Mouse (Mus musculus) thymus, postnatal 25 days (tissue): ENCODE data around the gene Olfml2a.

ENCODE experiments used
- DNase-seq: peaks from one replicate; pipeline ENCODE4 v3.0.0; 2022

Gene Olfml2a

GRCm38 (mm10) chr2:38931851-38932667, at the start of gene Olfml2a:
TSS of gene Olfml2a (plus strand) at chr2:38931978.
- peak; percentile 79 for DNase-seq

- no peak for DNase-seq
These were observed 28.9 kb upstream of the Olfml2a start for GRCm38 (mm10) chr2:38902866-38903265.

- DNase-seq, result no peak
These were observed 27.5 kb upstream of the Olfml2a start for GRCm38 (mm10) chr2:38904290-38904689.

- DNase-seq, result no peak
These were observed 25.7 kb upstream of the Olfml2a start for GRCm38 (mm10) chr2:38906097-38906496.

DNA sequence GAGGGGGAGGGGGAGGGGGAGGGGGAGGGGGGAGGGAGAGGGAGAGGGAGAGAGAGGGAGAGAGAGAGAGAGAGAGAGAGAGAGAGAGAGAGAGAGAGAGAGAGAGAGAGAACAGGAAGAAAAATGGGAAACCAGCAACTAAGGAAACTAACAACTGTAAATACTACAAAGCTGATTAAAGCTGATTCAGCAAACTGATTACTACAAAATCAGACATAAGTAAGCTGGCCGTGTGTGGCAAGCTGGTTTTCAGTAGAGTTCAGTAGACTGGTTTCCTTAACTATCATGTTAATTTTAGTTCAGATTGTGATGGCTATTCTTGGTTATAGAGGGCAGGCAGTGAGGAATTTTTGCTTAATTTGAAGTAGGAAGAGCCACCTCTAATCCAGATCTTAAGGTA, 23.2 kb upstream of the Olfml2a start:
- DNase-seq, result no peak

- DNase-seq, result no peak
These were observed 17.3 kb upstream of the Olfml2a start for GRCm38 (mm10) chr2:38914517-38914916.

- no peak for DNase-seq
These were observed 16.8 kb upstream of the Olfml2a start for GRCm38 (mm10) chr2:38914965-38915364.

DNA sequence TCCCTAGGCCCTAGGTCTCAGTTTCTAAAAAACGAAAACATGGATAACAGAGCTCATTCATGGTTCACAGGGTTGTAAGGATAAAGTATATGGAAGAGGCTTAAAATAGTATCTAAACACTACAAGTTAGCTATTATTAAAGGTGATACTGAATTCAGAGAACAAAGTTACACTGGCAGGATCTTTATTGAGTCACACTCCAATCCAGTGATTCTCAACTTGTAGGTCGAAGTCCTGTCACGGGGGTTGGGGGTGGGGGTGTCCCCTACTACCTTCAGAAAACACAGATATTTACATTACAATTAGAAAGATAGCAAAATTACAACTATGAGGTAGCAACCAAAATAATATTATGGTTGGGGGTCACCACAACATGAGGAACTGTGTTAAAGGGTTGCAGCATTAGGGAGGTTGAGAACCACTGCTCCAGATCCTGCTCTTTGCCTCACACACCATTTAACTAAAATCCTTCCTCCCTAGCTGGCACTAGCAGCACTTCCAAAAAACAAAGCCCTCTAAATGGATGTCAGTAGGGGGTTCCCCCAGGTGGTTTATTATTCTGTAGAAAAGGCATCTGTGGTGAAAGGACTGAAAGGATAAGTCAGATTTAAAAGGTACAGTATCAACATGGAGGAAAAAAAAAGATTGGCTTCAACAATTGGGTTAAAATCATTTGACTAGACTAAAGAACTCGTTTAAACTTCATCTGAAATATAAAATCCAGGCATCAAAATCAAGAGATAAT, 14.7 kb upstream of the Olfml2a start:
- no peak for DNase-seq

DNA sequence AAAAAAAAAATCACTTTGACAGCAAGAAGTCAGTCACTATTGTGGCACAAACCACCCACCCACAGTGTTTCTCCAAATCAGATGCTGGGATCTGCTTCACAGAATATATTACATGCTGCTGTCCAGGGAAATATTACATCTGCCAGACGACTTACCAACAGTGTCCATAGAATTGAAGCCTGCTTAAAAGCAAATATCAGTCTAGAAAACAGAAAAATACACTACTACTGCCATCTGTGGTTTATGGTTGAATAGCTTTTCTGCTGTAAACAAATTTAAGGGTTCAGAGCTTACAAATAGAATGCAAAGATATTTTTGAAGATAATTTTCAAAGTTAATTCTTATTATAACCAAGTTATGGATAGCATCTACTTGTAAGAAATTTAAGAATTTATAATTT, 10.4 kb upstream of the Olfml2a start:
- no peak for DNase-seq

- no peak for DNase-seq
These were observed 8.3 kb upstream of the Olfml2a start for GRCm38 (mm10) chr2:38923471-38923870.

DNA sequence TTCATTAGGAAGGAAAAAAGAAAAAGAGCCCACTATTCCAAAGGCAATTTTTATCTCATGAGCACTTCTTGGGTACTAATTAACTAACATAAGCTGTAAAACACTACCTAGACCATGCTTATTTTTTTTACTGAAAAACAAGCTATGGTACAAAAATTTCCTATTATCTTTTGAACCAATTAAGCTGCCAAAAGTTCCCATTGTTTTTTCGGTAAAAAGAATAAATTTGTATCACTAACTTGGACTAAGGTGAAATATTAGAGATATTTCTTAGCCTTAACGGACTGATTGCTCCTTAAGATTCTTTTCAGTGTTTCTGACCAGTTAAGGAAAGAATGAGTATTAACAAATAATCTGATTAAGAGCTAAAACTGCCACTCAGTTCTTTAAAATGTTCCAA, 7.9 kb upstream of the Olfml2a start:
- DNase-seq, result no peak

GRCm38 (mm10) chr2:38924571-38924970, 7.2 kb upstream of the Olfml2a start:
- DNase-seq, result no peak

DNA sequence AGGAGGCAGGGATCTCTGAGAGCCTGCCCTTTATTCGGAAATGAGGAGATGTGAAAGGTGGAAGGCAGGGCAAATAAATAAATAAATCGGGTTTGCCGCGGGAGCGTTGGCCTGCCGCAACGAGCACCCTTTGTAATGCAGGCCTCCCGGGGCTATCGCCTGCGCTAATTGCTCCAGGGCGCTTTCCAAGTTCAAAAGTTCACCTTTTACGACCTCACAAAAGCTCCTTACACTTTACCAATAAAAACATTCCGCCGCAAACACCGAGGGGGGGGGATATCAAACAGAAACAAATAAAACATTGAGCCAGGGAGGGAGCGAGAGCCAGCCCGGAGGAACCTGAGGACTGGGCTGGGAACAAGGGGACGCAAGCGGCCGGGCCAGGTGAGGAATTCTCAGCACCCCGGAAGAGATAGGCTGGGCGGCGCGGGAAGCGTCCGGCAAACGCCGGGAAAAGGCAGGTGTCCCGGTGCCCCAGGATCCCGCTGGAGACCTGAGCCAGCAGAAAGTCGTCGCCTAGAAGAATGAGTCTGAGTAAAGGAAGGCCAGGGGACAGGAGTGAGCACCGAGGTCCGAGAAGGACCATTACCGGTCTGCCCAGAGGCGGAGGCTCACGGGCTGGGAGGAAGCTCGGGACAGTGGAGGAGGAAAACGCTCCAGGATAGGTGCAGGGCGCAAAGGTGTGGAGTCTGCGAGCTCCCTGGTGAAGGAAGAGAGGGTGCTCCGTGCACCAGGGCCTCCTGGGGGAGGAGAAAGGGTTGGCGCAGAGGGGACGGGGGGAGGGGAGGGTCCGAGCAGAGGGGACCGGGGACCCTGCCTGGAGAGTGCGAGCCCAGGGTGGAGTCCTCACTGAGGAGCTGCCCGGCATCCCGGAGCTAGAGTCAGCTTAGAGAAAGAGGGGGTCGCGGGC, 6.4 kb upstream of the Olfml2a start:
- no peak for DNase-seq

DNA sequence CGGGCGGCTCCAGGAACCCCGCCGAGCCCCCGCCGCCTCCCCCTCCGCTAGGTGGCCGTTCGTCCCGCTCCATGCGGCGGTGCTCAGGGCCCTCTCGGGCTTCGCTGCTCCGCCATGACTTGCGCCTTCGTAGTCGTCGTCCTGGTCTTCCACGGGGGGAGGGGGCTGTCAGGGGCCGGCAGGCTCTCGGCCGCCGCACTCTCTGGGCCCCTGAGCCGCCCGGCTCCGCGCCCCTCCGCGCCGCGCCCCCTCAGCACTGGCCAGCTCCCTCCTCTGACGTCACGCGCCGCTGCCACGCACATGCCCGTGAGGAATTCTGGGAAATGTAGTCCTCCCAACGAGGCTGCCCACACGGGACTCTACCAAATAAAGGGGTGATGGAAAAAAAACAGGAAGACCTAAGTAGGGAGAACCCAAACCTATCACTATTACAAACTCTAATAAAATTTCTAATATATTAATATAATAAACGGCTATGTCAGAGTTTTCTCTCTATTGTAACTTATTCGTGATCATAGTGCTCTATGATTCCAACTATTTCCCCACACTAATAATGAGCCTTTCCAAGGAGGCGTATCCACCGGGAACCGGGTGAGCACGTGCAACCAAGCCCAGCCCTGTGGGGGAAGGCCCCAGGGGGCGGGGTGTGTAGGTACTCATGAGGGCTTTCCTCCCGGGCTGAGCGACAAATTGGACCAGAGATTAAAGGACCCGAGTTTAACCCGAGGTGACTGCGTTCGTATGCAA, 5.5 kb upstream of the Olfml2a start:
- DNase-seq, result peak; percentile 94

GRCm38 (mm10) chr2:38927115-38927979, 4.4 kb upstream of the Olfml2a start, which contains the start of gene Nr6a1:
TSS of gene Nr6a1 (minus strand) at chr2:38927688.
- peak; percentile 62 for DNase-seq

GRCm38 (mm10) chr2:38930269-38930668, 1.5 kb upstream of the Olfml2a start:
- no peak for DNase-seq

- no peak for DNase-seq
These were observed 2.2 kb downstream of the Olfml2a start for GRCm38 (mm10) chr2:38933931-38934330.

DNA sequence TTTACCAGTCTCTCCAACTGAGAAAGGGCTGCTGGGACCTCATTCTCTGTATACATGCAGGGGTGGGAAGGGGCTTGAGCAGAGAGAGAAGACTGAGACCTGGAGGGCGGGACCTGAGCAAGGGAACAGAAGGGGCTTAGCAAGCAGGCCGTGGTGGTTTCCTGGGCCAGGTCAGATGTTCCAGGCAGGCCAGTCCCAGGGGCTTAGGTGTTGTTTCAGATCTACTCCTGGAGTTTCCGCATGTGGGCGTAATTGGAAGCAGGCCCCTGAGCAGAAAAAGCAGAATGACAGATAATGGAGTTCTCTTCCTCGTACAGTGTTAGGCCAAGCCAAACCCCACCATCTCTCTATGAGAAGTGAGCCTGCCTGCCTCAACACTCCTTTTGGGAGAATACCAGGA, 3.2 kb downstream of the Olfml2a start:
- DNase-seq, result no peak

- DNase-seq, result no peak
These were observed 5.1 kb downstream of the Olfml2a start for GRCm38 (mm10) chr2:38936721-38937378.

- no peak for DNase-seq
These were observed 5.6 kb downstream of the Olfml2a start for GRCm38 (mm10) chr2:38937396-38937795.

DNA sequence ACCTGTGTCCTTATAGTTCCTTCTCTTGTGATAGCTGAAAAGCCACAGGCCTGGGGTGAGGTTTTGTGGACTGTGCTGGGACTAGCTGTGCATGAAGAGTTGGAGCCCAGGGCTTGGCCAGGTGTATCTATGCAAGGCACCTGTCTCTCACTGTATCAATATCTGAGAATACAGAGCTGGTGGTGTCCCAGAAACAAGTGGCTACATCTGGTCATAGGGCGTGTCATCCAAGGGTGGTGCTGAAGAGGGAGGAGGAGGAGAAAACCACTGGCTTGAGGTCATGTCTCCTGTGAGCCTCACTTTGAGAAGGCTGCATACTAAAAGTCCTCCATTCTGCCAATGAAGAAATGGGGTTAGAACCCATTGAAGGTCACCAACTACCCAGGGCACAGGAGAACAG, 6.2 kb downstream of the Olfml2a start:
- no peak for DNase-seq
